Mouse (Mus musculus) olfactory bulb, adult 2 months (tissue): ENCODE results near the gene D6Ertd527e. TPM values are rescaled to one million over a fixed set of nuclear protein-coding genes. Genes with fewer than 3 reads are reported as not detected.

Experiments used
- H3K27ac ChIP-seq: fragments of 200-500 bp; 2 replicates; pipeline ENCODE4 v1.5.1; 2012; ENCODE audit warnings: low read depth, low read length; ENCODE audit not compliant: insufficient read depth
- H3K4me1 ChIP-seq: fragments of 200-500 bp; 2 replicates; pipeline ENCODE4 v1.6.1; 2012; ENCODE audit warnings: low read length; ENCODE audit not compliant: control insufficient read depth, insufficient read depth
- H3K4me3 ChIP-seq: fragments of 200-500 bp; 2 replicates; pipeline ENCODE4 v1.5.1; 2012; ENCODE audit warnings: mild to moderate bottlenecking, low read depth, low read length, moderate library complexity; ENCODE audit not compliant: insufficient read depth
- CTCF ChIP-seq: fragments of 200-500 bp; IDR thresholded peaks from 2 replicates; pipeline ENCODE4 v1.5.1; 2012; ENCODE audit warnings: low read depth, mild to moderate bottlenecking, low read length, moderate library complexity; ENCODE audit not compliant: insufficient read depth
- POLR2A ChIP-seq: fragments of 200-500 bp; IDR thresholded peaks from 2 replicates; pipeline ENCODE4 v1.6.1; 2012; ENCODE audit warnings: mild to moderate bottlenecking, low read depth, low read length, moderate library complexity; ENCODE audit not compliant: insufficient read depth
- WGBS: fragments of 180-500 bp; shearing (Covaris S2); methylation state at CpG from one replicate; pipeline ENCODE4 v1.1.7; 2018; 5-methylcytosine and 5-hydroxymethylcytosine counted together
- polyA plus RNA-seq: library from polyadenylated mRNA; stranded (reverse); fragments of >200 nt; gene quantifications from 2 replicates; pipeline ENCODE4 v1.2.4, GENCODE M21; 2012; ENCODE audit warnings: low replicate concordance; ENCODE audit not compliant: missing spikeins, insufficient read depth, insufficient read length

Gene D6Ertd527e
- polyA plus RNA-seq: not detected in 2 replicates

DNA sequence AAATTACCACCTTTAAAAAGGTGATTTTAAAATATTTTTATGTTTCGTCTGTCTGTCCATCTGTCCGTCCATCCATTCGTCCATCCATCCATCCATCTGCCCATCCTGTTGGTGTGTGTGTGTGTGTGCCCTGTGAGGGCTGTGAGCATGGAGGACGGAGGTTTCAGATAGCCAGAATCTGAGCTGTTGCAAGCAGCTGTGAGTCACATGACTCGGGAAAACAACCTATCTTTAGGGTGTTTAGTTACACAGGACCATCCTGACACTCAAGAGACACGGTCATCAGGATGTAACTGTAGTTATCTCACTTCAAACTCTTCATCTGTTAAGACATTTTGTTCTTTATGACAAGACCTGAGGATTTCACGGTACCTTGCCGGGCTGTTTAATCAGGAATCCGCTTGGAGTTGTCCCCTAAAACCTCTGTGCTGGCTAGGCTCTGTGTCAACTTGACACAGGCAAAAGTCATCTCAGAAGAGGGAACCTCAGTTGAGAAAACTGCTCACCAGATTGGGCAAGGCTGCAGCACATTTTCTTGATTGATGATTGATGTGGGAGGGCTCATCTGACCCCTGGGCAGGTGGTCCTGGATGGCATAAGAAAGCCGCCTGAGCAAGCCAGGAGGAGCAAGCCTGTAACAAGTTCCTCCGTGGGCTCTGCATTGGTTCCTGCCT lies at the start of gene D6Ertd527e:
Gene D6Ertd527e (plus strand): TSS at position 624 of the 674 bp plus-strand sequence.
- Histone ChIP-seq H3K27ac (no peak within 1 kb of the TSS), H3K4me1 (peaks cover 9% of the 10 kb centered on the region; the same call in 1 of the 2 replicates), H3K4me3 (no peak within 1 kb of the TSS)
- no peak for TF ChIP-seq CTCF
- no peak for TF ChIP-seq POLR2A
- 88% methylated on average over 11 of the region's 11 CpGs for WGBS

DNA sequence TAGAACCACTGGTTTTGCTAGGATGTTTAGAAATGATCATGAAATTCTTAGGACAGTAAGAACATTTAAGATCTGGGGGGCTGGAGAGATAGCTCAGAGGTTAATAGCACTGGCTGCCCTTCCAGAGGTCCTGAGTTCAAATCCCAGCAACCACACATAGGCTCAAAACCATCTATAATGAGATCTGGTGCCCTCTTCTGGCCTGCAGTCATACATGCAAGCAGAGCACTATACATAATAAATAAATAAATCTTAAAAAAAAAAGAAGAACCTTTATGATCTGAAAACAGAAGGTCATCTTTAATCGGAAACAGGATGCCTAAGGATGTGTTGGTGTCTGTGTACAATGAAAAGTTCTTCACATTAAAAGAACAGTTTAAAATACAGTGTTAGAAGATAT lies 44.8 kb upstream of the D6Ertd527e start:
- TF ChIP-seq POLR2A: no peak
- no peak for TF ChIP-seq CTCF
- Histone ChIP-seq H3K27ac (no peak overlapping the region), H3K4me1 (no peaks in the 10 kb centered on the region), H3K4me3 (no peak overlapping the region)
- WGBS: 98% methylated on average over 1 of the region's 1 CpGs

DNA sequence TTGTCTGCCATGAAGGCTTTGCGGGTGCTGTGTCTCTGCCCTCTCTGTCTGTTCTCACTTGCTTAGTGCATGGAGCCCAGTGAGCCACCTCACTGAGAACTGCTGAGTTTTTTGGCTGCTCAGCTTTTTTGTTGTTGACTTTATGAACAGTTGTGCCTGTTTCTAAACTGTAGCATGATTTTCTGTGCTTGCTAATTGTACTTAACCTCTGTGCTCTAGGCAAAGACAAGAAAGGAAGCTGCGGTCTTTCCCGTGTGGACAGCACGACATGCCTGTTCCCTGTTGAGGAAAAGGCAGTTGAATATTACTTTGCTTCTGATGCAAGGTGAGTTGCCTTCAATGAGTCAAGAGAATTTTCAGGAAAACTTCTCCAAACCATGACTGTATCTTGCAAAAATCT lies 41.0 kb upstream of the D6Ertd527e start:
- Histone ChIP-seq H3K27ac (no peak overlapping the region), H3K4me3 (no peak overlapping the region), H3K4me1 (no peaks in the 10 kb centered on the region)
- WGBS: 94% methylated on average over 4 of the region's 4 CpGs
- TF ChIP-seq POLR2A: no peak
- TF ChIP-seq CTCF: no peak

DNA sequence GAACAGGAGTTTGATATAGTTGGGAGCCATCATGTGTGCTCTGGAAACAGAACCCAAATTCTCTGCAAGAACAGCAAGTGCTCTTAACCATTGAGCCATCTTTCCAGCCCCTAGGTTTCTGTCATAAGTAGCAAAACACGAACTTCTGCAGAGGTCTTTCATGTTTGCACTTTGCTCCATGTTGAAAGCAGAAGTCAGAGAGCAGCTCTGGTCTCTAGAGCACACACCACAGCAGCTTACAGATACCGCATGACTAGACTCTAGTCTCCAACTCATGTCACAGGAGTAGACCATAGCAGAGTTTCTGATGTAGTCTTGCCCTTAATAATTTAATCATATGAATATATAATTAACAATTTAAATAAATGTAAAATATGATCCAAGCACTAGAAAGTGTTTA lies 36.3 kb upstream of the D6Ertd527e start:
- TF ChIP-seq CTCF: no peak
- no peak for TF ChIP-seq POLR2A
- Histone ChIP-seq H3K27ac (no peak overlapping the region), H3K4me3 (no peak overlapping the region), H3K4me1 (no peaks in the 10 kb centered on the region)
- WGBS: 87% methylated on average over 2 of the region's 2 CpGs

DNA sequence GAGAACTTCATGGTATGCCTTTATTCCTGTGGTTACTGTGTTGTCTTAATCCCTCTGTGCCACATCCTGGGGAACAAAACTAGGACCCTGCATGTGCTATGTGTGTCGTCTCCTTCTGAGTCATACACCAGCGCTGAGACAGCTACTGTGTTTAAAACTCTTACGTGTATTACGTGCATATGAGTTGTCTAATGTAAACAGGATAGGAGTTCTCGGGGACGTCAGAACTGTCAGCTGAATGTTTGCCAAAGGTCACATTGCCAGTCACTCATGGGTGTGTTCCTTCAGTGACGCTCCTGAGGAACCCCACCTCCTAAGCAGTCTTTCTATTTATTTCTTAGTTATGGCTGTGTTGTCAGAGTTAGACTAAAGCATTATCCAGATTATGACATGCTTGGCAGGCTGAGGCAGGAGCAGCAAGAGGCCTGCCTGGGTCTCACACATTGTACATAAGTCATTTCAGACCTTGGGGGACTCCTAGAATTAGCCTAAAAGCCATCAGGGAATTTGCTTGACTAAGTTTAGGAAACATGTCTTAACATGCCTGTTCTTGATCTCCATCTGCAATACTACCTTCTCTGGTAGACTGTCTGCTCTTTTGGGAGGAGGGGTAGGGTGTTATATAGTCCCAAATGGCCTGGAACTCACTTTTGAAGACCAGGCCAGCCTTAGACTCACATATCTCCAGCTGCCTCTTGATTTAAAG lies 35.2 kb upstream of the D6Ertd527e start:
- 77% methylated on average over 7 of the region's 7 CpGs for WGBS
- TF ChIP-seq POLR2A (no peak), CTCF (no peak)
- H3K4me3 ChIP-seq: no peak overlapping the region
- H3K27ac ChIP-seq: no peak overlapping the region
- no peaks in the 10 kb centered on the region for H3K4me1 ChIP-seq

DNA sequence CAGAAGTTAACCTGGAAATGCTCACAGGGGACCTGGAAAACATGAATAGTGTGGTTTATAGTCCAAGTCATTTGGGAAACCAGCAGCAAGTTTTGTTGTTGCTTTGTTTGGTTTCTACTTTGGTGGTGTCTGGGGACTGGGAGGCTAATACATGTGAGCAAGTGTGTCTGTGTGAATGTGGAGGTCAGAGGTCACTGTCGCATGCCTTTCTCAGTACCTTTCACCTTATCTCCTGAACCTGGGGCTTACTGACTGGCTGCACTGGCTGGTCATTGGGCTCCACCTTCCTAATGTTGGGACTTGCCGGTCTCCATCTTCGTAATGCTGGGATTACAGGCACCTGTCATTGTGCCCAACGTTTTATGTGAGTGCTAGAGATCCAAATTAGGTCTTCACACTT lies 33.9 kb upstream of the D6Ertd527e start:
- no peak overlapping the region for H3K27ac ChIP-seq
- no peaks in the 10 kb centered on the region for H3K4me1 ChIP-seq

DNA sequence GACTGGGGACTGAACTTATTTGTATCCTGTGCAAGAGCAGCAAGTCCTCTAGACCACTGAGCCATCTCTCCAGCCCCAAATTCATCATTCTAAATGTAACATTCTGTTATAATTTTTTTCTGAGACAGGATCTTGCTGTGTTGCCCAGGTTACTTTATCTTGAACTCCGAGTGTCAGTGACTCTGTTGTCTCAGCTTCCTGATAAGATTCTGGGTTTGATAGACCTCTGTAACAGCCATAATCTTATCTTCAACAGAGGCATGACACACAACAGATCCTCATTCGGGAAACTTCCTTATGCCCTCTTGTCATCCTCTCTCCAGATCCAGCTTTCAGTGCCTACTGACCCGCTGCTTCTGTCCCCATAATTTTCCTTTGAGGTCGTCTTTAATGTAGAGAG lies 31.8 kb upstream of the D6Ertd527e start:
- no peak overlapping the region for H3K27ac ChIP-seq
- WGBS: 91% methylated on average over 4 of the region's 4 CpGs
- H3K4me1 ChIP-seq: no peaks in the 10 kb centered on the region

More for the DNA sequence above, 33.9 kb upstream of the D6Ertd527e start:
- TF ChIP-seq CTCF (no peak), POLR2A (no peak)
- H3K4me3 ChIP-seq: no peak overlapping the region
- 92% methylated on average over 4 of the region's 4 CpGs for WGBS

DNA sequence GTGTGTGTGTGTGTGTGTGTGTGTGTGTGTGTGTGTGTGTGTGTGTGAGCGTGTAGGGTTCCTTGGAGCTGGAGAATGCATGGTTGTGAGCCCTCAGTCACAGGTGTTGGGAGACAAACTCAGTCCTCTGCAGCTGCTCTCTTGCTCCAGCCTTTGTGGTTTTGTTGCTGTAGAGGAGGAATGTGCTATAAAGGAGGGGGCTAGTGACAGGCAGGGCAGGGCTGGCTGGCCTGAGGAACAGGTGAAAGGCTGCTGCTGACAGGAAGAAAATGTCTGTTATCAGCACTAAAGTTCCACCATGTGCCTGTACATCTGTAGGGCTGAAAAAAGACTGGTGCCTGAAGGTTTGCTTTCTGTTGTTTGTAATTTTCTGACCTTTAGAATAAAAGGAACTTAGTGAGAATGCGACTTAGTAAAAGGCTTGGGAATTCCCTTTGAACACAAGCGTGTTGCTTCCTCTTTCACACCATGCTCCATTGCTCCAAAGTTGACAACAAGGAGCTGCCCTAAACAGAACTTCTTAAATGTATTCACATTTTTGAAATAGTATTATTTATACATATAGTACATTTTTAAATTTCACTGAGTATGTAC lies 29.4 kb upstream of the D6Ertd527e start:
- Histone ChIP-seq H3K4me3 (no peak overlapping the region), H3K27ac (no peak overlapping the region), H3K4me1 (no peaks in the 10 kb centered on the region)
- TF ChIP-seq CTCF (no peak), POLR2A (no peak)
- 57% methylated on average over 3 of the region's 3 CpGs for WGBS

More for the DNA sequence above, 31.8 kb upstream of the D6Ertd527e start:
- no peak overlapping the region for H3K4me3 ChIP-seq
- TF ChIP-seq CTCF (no peak), POLR2A (no peak)

DNA sequence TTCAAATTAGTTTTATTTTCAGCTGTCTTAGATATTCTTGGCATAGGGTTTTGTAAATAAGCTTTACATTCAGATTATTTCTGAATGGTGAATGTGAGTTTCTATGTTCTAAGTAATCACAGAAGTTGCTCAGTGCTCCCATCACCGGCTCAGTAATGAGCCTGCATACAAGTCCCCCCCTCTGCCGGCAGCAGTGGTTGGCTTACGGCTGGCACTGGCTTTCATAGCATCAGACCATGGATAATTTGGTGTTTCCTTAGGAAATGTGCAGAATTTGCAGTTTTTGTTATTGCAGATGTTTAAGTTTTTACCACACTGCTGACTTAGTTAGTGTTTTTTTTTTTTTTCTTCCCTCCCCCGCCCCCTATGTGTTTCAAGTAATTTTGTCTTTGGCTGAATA lies 25.1 kb upstream of the D6Ertd527e start:
- 84% methylated on average over 4 of the region's 4 CpGs for WGBS

More for the DNA sequence above, 25.1 kb upstream of the D6Ertd527e start:
- no peak for TF ChIP-seq CTCF
- no peak for TF ChIP-seq POLR2A
- H3K27ac ChIP-seq: no peak overlapping the region
- H3K4me1 ChIP-seq: no peaks in the 10 kb centered on the region
- no peak overlapping the region for H3K4me3 ChIP-seq
